Mouse (Mus musculus) spleen, postnatal 4 days (tissue): ENCODE data around the gene Rora.

ENCODE experiments used
- DNase-seq, 2 experiments: peaks; one replicate each; pipeline ENCODE4 v3.0.0; 2022; ENCODE audit warnings: low spot score in 2 of 2

Rora gene

DNA sequence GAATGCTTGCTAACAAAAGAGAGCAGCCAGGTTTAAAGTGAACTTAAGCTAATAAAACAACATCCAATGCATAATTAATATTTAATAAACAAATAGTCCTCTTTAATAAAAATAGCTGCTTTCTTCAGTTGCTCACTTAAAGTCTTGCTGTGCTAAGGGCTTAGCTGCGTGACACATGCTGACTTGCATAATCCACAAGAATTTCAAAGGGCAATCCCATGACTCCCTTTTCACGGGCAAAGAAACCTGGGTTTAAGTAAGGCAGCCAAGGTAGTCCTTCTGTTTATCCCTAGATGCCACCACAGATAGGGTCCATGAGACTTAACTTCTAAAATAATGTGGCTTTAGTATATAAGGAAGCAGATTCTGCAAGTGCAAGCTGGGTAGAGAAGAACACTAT lies 355.1 kb downstream of the Rora start:
- no peak for DNase-seq

DNA sequence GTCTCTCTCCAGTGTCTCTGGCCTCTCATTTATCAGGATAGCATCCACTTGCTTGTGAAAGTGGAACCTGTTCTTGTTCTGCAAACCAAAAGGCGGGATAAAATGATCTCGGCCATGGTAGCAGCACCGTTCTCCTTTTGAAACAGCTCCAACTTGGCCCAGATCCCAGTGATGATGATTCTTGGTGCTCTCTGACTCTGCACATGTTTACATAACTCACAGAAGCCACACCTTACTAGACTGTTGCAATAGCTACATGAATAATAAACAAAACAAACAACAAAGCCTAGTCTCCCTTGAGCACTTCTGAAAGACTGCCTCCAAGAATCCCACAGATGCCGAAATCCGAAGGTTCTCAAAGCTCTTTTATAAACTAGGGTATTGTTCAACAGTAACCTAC lies 357.3 kb downstream of the Rora start:
- no peak for DNase-seq

DNA sequence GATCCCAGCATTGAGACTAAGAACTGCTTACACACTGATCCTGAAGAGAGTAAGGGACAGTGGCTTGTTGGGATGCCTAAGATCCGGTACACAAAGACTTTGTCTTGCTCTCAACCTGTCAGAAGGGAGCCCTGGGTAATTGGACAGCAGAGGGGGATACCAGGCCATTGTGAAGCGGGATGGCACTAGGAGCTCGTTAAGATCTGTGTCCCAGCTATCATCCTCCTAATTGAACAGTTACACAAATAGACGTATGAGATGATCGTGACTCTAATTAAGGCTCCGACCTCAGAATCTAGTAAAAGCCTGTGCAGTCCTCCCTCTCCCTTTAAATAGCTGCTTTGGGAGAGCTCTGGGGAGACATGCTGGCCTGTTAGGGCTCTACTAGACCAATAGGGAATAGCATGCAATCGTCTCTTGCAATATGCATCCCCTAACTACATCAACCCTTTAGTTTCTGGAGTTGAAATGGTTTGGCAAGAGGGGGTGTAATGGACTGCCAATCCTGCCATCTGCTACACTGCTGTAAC lies 359.7 kb downstream of the Rora start:
- DNase-seq, result no peak

DNA sequence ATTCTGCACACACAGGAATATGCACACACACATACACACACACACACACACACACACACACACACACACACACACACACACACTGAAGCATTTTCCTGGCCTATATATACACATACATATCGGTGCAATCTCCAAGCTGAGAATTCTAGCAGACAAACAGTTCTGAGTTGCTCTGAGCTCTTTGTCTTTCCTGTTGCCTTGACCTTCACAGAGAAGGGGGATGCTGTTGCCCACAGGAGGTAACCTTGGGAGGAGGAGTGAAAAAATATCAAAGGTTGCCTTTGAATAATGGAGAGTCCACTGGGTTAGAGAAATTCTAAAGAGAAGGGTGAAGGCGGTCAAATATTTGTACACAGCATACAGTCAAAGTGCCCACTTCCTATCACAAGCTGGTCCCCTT lies 360.6 kb downstream of the Rora start:
- DNase-seq, result no peak

DNA sequence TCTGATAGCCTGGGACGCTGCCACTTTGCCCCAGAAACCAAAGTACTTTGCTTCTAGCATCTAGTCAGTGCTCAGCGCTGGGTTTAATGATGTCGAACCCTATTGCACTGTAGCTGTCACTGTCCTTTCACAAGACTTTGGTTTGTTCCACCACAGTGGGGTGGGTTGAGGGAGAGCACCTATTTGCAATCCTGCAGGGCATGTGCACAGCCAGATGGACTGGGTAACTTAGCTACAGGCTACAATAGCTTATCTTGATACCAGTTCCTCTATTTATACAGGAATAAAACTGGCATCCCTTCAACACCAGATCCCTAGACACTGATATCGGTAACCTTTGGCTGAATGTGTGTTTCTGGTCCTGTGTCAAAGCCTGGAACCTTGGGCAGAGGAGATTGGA lies 366.8 kb downstream of the Rora start:
- DNase-seq, result no peak

DNA sequence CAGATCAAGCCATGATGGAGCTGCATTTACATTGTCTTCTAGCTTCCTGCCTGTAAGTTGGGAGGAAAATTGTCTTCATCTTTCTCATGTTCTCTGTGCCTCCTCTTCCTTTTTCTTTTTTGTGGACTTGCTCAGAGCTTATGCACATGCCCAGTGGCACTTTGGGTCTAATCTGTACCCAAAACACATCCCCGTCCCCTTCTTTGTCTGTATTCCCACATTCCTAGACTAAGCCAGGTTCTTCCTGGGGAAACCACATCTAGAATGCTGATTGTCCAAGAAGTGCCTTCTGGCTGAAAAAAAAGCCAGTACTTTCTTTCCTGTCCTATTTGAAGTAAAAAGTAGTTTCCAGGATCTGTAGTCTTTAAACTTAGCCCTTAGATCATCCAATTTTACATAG lies 367.9 kb downstream of the Rora start:
- no peak for DNase-seq

DNA sequence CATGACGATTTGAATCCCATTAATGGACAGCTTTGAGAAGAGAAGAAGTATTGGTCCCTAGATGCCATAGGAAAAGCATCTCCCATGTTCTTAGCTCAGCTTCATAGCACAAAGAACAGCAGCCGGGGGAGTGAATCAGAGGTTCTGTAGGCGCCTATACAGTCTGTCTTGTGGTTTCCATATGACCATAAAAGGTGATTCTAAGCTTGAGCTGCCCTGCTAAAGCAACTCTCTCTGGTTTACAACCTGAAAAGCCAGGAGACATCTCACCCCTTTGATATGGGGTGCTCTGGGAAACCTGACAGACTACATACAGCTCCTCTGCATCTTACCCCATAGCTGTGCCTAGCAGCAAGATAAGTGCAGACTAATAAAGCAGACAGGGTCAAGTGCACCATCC lies 369.7 kb downstream of the Rora start:
- DNase-seq, result no peak

DNA sequence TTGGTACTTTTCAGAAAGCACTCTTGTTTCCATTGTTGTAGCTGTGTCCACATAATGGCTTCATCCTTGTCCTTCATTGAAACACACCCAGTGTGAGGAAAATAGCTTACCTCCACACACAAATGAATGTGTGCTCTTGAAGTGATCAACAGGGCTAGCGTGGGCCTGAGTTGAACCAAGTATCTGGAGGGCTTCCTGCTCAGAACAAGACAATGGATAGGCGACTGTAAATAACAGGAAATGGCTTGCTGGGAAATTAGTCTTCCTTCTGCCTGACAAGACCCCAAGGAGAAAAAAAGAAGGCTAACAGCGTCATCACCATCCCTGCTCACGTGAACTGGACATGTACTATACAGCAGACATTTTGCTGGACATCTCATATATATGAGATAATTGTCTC lies 374.6 kb downstream of the Rora start:
- DNase-seq, result no peak

DNA sequence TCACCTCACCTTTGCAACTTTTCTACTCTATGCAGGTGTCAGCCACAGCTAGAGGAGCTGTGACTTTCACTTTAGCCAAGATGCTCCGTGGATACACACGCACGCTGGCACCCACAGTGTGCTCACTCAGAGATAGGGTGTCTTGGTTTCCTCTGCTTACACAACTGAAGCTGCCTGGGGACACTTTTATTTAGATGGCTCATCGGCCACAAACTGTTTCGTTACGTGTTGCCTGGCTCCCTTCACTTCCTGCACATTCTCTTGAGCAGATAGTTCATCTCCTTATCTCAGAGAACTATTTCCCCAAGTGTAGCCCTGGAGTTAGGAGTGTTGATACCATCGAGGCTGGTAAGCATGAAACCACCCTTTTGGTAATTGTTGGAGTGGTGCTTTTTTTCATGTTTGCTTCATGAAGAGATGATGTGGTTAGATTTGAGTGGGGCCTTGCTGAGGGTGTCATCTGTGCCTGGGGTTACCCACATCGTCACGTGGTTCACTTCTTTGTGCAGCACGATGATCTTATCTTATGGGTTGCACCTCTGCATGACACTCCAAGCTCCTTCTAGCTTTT lies 380.8 kb downstream of the Rora start:
- no peak for DNase-seq

DNA sequence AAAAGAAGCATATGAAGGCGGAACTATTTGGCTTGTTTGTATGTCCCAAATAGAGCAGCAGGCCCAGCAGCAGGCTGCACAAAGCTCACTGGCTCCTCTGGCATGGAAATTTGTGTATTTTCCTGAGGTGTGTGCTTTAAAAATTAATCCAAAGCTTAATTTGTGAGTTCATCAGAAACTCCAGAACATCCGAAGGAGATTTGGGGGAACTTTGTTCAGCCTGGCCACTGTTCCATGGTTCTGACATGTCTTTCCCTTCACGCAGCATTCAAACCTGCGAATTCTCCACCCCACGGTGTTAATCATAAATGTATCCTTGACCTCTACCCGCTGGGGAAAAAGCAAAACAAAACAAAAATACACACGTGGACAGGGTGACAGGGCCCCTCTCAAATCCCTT lies 381.9 kb downstream of the Rora start:
- no peak for DNase-seq

DNA sequence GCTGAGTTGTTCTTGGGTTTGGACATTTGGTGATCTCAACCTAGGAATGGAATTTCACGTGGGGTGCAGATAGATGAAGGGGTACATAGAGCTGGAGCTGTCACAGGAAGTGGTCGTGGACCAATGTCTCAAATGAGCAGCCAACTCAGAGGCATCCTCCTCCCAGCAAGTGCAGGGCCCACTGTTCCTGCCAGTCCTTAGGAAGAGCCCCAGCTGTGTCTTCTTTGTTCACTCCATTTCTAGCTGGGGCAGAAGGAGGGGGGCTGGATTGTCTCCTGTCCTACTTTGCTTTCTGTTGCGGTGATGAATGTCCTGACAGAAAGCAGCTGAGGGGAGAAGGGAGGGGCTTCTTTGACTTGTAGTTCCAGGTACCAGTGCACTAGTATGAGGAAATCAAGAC lies 382.7 kb downstream of the Rora start:
- no peak for DNase-seq

DNA sequence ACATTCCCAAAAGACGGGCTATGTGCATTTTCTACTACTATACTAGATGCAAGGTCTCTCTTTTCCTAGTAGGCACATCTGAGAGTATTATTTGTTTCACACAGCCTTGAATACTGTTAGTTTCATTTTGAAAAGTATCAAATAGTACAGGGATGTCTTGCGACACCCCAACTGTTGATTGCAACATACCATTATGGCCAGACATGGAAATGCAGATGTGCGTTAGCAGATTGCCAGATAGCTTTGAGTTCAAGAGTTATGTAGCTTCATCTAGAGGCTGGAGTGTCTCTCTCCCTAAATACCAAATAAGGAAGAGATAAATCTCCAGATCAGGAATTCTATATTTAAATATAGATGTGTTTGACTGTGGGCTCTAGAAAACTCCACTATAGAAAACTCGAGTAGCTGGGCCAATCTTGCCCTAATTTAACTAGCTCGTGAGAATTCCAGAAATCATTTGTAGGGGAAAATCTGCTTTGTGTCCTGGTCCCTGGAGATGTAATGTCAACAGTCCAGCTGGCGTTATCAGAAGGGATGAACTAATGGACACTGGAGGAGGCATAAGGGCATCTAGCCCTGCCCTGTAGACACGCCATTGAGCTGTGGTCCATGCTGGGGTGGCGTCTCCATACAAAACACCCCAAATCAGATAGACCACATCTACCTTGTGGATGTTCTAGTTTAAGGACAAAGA lies 390.5 kb downstream of the Rora start:
- DNase-seq, result no peak

DNA sequence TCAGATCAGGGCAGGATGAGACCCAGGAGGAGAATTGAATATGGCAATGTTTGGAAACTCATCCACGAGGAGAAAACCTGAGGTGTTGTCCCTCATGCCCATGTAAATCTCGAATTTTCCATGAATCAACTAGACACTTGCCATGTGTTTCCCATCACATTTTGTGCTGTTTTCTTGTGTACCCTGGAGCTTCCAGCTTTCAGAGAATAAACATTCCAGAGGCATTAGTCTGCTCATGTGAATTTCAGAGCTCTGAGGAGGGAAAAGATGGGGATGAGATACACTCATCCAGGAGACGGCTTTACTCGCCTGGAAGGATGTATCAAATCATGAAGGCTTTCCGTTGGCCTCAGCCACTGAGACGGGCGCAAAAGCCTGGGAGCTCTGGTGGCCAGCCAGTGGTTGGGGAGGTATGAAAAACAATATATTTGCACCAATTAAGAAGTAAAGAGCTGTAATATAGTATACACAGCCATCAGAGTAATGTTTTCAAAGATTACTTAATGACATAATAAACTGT lies 391.1 kb downstream of the Rora start:
- no peak for DNase-seq

DNA sequence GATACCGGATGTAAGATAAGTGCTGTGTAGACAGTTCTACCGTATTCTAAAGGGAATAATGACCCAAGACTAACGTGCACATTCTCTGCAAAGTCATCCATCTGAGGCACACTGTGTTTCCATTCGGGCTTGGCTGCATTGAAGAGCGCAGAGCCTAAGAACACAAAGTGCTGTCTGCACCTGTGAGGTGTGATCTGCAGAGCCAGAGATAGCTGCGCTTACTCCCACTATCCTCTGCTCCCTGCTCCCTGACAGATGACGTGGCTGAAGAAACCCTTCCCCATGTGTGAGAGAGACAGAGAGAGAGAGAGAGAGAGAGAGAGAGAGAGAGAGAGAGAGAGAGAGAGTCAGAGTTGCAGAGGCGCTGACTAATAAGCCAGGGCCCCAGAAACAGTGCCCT lies 392.3 kb downstream of the Rora start:
- no peak for DNase-seq

DNA sequence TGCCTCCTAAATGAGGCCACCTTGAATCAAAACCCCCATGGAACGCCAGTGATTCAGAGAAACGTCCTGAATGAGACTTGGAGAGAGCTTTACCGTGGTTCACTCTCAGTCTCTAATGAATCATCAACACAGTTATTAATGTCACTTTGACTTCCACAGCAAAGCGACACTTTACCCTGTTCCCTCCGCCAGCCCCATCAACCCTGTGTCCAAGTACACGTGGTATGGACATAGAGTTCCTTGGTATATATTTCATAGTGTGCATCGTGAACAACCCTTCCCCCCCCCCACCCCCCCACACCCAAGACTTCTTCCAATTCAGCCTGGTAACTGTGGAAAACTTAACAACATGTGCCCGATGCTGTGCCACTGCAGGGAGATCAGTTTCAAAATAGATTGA lies 397.3 kb downstream of the Rora start:
- no peak for DNase-seq

DNA sequence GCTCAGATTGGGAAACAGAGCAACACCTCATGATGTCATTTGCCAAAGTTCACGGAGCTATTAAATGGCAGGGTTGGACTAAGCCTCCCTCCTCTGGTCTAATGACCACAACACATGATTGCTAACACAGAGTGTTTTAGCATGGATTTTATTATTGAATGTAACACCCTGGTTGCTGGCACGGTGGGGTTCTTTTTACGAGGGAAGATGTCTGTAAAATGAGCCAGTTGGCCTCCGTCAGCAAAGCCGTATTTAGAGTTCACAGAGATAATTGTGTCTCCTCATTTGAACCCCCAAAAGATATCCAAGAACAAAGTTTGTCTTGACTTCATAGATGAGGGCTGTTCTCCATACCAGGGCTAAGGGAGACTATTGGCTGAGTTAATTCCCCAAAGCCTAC lies 398.3 kb downstream of the Rora start:
- no peak for DNase-seq

DNA sequence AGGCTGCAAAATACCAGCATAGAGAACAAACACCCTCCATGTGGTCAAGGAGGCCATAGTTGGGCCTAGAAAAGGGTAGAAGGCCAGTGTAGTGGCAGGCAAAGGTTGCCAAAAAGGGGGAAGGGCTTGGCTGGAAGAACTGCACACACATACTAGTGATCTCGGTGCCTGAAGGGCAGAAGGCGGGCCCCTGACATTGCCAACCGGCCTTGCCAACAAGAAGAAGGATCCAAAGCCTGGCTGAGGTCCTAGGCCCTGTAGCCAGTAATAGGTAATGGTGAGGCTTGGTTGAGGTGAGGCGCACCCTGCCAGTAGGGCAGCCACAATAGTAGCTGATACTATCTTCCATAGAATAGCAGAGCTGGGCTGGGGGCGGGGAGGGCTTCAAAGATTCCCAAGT lies 401.7 kb downstream of the Rora start:
- no peak for DNase-seq

DNA sequence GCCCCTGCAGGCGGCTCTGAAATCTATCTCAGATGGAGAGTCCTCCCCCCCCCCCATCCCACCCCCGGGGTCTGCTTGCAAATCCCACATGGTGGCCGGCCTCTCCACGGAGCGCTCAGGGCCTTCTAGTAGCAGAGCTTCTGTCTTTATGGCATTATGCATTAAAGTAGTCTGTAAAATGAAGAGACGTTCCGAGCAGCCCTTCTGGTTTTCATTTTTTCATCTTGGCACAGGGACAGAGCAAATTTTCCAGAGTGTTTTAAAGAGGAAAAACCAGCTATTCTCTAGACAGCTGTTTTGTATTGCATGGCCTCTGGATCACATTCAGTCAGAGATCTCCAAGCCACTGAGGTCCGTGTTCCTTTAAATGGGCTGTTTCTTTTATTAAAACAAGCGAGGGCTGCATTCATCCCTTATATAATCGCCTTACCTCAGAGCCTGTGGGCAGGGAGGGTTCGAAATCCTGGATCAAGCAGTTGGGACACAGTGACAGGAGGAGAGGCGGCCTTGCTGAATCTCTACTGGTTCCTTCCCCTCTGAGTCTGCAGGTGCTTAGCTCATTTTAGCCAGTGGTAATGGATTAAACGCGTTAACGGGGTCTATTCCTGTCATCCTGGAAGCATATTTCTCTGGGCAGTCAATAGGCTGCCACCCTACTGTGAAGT lies 417.7 kb downstream of the Rora start:
- no peak for DNase-seq

DNA sequence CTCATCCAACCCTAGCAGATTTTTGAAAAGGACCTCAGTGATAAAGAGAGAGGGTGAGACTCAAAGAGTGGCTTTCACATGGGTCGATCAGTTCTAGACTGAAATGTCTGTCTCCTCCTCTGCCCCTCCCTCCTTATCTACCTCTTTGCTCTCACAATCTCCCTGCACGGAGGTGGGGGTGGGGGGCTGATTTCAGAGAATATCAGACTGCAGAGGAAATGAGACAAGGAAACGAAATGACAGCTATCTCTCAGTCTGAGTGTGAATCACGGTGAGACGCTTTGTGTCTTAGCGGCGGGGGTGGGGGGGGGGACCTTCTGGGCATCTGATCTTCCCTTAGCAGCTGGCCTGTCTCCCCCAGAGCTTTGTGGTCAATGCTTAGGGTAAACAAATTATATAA lies 419.7 kb downstream of the Rora start:
- no peak for DNase-seq

DNA sequence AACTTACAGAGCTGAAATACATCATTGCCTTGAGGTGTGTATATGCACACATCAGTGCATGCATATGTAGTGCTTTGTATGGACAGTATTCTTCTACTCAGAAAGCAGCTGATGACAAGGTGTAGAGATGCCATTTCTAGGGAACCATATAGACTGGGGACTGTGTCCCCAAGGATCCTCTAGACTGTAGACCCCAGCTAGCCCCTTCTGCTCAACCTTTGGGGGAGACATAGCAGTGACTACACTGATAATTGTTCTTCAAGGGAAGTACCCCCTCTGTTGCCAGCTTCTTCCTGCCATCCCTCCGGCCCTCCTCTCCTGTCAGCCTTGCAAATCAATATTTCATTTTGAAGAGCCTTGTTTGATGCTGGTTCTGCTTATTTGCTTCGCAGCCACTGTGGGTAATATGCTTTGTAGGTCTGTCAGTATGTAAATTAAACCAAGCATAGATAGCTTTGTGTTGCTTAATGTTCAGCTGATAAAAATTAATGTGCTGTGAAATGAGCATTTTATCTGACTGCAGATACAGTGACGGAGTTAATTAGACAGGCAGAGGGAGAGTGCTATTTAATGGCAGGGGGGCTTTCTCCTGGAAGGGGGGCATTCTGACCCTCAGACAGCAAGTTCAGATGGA lies 430.6 kb downstream of the Rora start:
- DNase-seq, result no peak

DNA sequence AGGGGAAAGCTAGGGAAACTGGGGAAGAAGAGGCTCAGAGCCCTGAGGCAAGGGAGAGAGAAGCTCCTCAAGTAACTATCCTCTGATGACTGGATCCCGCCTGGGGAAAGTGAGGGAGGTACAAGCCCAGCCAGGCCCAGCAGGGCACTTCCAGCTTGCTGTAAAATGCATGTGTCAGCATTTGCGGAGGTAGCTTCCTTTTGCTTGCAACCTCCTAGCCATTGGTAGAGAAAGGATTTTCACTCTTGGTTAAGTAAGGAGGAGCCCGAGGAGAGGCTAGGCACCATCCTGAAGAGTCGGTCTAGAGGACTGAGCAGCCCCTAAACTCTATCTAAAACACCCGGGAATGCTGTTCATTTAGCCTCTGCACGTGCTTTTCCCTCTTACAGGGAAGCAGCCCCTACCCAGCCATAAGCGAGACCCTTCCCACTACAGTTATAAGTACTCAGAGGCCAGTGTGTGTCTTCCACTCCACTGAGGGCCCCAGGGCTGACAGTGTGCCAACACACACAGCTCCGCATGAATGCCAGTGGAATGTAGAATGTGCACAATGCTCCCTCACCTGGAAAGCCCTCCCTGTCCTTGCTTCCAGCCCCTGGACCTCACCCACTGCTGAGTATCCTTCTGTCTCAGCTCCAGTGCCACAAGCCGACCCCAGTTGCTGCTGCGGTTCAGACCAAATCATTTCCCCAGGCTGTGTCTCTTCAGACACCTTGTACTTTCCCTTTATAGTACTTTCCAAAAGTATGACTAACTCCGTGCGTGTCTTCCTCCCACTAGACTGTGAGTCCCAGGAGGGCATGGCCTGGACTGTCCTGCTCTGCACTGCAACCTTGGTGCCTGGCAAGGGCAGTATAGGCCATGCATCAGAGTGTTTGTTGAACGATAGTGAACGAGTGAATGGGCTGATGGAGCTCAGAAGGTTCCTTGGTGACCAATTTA lies 431.4 kb downstream of the Rora start:
- DNase-seq, result no peak
